Comparison of ENCODE assay signal across 26 mouse cellular contexts in the genomic region with DNA sequence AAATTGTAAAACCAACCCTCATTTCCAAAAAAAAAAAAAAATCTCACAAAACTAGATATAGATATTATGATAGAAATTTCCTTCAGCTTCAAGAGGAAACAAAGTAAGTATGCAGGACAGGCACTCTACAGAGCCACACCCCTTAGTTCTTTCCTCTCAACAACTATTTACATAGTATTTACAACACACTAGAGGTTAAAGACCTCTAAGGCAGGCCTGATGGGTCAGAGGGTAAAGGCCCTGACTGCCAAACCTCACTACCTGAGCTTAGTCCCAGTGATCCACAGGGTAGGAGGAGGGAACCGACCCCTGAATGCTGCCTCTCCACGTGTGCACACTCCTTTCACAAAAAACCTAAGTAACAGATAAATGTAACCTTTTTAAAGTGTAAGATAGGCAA. TPM values are rescaled to one million over a fixed set of nuclear protein-coding genes. Genes with fewer than 3 reads are reported as not detected.
DNase-seq lines count a peak whose midpoint lies in the region; ATAC-seq and TF ChIP-seq lines count a peak whose summit lies in the region.
"Had no signal": no experiment of that assay in that cellular context is flagged by ENCODE, and none has a peak within 500 bp of the region (broad histone marks: within the 10 kb centered on the region; RNA-seq: fewer than 3 reads in every experiment).

No protein-coding gene starts in this region.

- H3K27ac ChIP-seq in liver, embryonic 16.5 days (ENCODE audit: low read length): no peak overlapping the region
- no peak overlapping the region for H3K27ac ChIP-seq in liver, embryonic 12.5 days
- H3K27ac ChIP-seq in ES-E14 (ENCODE audit: insufficient read depth, low read depth, low read length, poor library complexity, severe bottlenecking): no peak overlapping the region
- no peak overlapping the region for H3K27ac ChIP-seq in heart, adult 2 months
- H3K27ac ChIP-seq: embryonic facial prominence, embryonic 15.5 days; forebrain, embryonic 10.5 days; gastrocnemius, adult 2 months; heart, embryonic 15.5 days; hindbrain, embryonic 13.5 days; hindbrain, postnatal 0 days had no signal

- no peak for TF ChIP-seq POLR2A in heart, adult 2 months (IDR thresholded peaks at IDR 0.05; ENCODE audit: insufficient read depth, low read depth, low read length)

- intact Hi-C loops in heart, adult 2 months (cut with DNase I): no loop called here

- H3K27me3 ChIP-seq in liver, embryonic 16.5 days (ENCODE audit: control insufficient read depth, insufficient read depth, low read depth, low read length): no peaks in the 10 kb centered on the region
- H3K27me3 ChIP-seq in liver, embryonic 12.5 days (replicated peaks): peaks cover 16% of the 10 kb centered on the region
- H3K27me3 ChIP-seq in heart, adult 2 months (ENCODE audit: control insufficient read depth, insufficient read depth, low read length): no peaks in the 10 kb centered on the region
- H3K27me3 ChIP-seq: embryonic facial prominence, embryonic 15.5 days; heart, embryonic 15.5 days; hindbrain, embryonic 13.5 days; Patski had no signal

- WGBS in liver, embryonic 16.5 days (ENCODE audit: insufficient replicate concordance): 33% methylated on average over 2 of the region's 2 CpGs
- 27% methylated on average over 2 of the region's 2 CpGs for WGBS in liver, embryonic 12.5 days (ENCODE audit: insufficient replicate concordance)
- WGBS in large intestine, adult 2 months: 16% methylated on average over 2 of the region's 2 CpGs
- 57% methylated on average over 2 of the region's 2 CpGs for WGBS in heart, adult 2 months

- DNase-seq in ES-E14 (ENCODE audit: low read depth, low spot score): peak; percentile 24
- DNase-seq in large intestine, adult 2 months (ENCODE audit: low read depth, low spot score): peak; percentile 50
- no peak for DNase-seq in heart, adult 2 months
- DNase-seq in ovary, postnatal 10 days (ENCODE audit: low spot score): no peak
- DNase-seq: adrenal gland, postnatal 10 days; cerebellum, adult 11 months; cerebellum, adult 8-10 months; cerebellum, postnatal 14 days; embryo, embryonic 11 days; gastrocnemius, adult 2 months; gastrocnemius, postnatal 25 days; heart, postnatal 14 days had no signal

- H3K9ac ChIP-seq in liver, embryonic 16.5 days (ENCODE audit: low read depth, low read length): no peak overlapping the region
- H3K9ac ChIP-seq in liver, embryonic 12.5 days: no peak overlapping the region
- no peak overlapping the region for H3K9ac ChIP-seq in ES-E14 (ENCODE audit: insufficient read depth, low read depth, low read length, poor library complexity, severe bottlenecking)
- H3K9ac ChIP-seq in heart, adult 2 months (ENCODE audit: low read depth, low read length): no peak overlapping the region
- H3K9ac ChIP-seq: embryonic facial prominence, embryonic 15.5 days; heart, embryonic 15.5 days; hindbrain, embryonic 13.5 days had no signal

- H3K4me2 ChIP-seq in liver, embryonic 16.5 days (ENCODE audit: low read depth, low read length): no peak overlapping the region
- H3K4me2 ChIP-seq in liver, embryonic 12.5 days: no peak overlapping the region
- H3K4me2 ChIP-seq: embryonic facial prominence, embryonic 15.5 days; heart, embryonic 11.5 days; heart, embryonic 15.5 days; hindbrain, embryonic 13.5 days had no signal

- no peak for TF ChIP-seq CTCF in heart, adult 2 months (IDR thresholded peaks at IDR 0.05)

- H3K4me1 ChIP-seq in liver, embryonic 16.5 days (ENCODE audit: control insufficient read depth, low read depth, low read length): peaks cover 5% of the 10 kb centered on the region
- H3K4me1 ChIP-seq in liver, embryonic 12.5 days: peaks cover 8% of the 10 kb centered on the region
- peaks cover 0 to 10% of the 10 kb centered on the region in 2 experiments; a peak in 1 of 4 replicates for H3K4me1 ChIP-seq in ES-E14 (ENCODE audit: control insufficient read depth in 2 of 2, insufficient read depth in 2 of 2, low read length in 2 of 2, poor library complexity in 1 of 2)
- no peaks in the 10 kb centered on the region for H3K4me1 ChIP-seq in heart, adult 2 months (ENCODE audit: control insufficient read depth, insufficient read depth, low read length)
- H3K4me1 ChIP-seq: hindbrain, embryonic 13.5 days had no signal

- no peaks in the 10 kb centered on the region for H3K9me3 ChIP-seq in liver, embryonic 16.5 days (replicated peaks; ENCODE audit: control insufficient read depth, low read length)
- H3K9me3 ChIP-seq in liver, embryonic 12.5 days (replicated peaks): no peaks in the 10 kb centered on the region
- no peaks in the 10 kb centered on the region for H3K9me3 ChIP-seq in ES-E14 (ENCODE audit: control insufficient read depth, insufficient read depth, low read depth, low read length)
- H3K9me3 ChIP-seq: embryonic facial prominence, embryonic 15.5 days; forebrain, embryonic 10.5 days; heart, embryonic 15.5 days; hindbrain, embryonic 13.5 days had no signal

- no peak overlapping the region for H3K4me3 ChIP-seq in liver, embryonic 16.5 days (ENCODE audit: low read depth, low read length)
- H3K4me3 ChIP-seq in liver, embryonic 12.5 days: no peak overlapping the region
- 0 out of 4 replicates have a peak overlapping the region, but pooled peaks of 1 of the 2 experiments have one; percentile 6 for H3K4me3 ChIP-seq in ES-E14 (ENCODE audit: insufficient read depth in 1 of 2, low read depth in 1 of 2, low read length in 2 of 2, poor library complexity in 1 of 2, severe bottlenecking in 1 of 2)
- no peak overlapping the region for H3K4me3 ChIP-seq in heart, adult 2 months
- H3K4me3 ChIP-seq: embryonic facial prominence, embryonic 15.5 days; erythroblast, embryonic 14.5 days; forebrain, embryonic 10.5 days; gastrocnemius, adult 2 months; heart, embryonic 15.5 days; hindbrain, embryonic 13.5 days had no signal

- peak; percentile 25 for ATAC-seq in liver, embryonic 16.5 days (ENCODE audit: low read depth)
- ATAC-seq in liver, embryonic 12.5 days: no peak
- ATAC-seq: forebrain, embryonic 14.5 days; hindbrain, postnatal 0 days; Patski had no signal

- H3K36me3 ChIP-seq in liver, embryonic 16.5 days (ENCODE audit: control insufficient read depth, insufficient read depth): no peaks in the 10 kb centered on the region
- no peaks in the 10 kb centered on the region for H3K36me3 ChIP-seq in liver, embryonic 12.5 days
- H3K36me3 ChIP-seq in ES-E14 (ENCODE audit: control insufficient read depth, insufficient read depth, low read length, poor library complexity, severe bottlenecking): no peaks in the 10 kb centered on the region
- no peaks in the 10 kb centered on the region for H3K36me3 ChIP-seq in heart, adult 2 months (ENCODE audit: control insufficient read depth, insufficient read depth, low read length)
- H3K36me3 ChIP-seq: embryonic facial prominence, embryonic 15.5 days; forebrain, embryonic 10.5 days; heart, embryonic 15.5 days; hindbrain, embryonic 13.5 days had no signal

- H3K79me2 ChIP-seq in heart, adult 2 months (replicated peaks; ENCODE audit: control insufficient read depth, insufficient read depth, low read length): no peaks in the 10 kb centered on the region

- in situ Hi-C loops in ES-E14 (cut with MboI; ENCODE audit: low sequenced_read_pairs in 2 of 2, unreplicated experiment in 2 of 2): loop anchor here in 1 of 2 experiments (10.0 kb wide), 1 partner anchor 118 kb away; the partner anchor contains the start of gene Mertk

- TF ChIP-seq EP300 in heart, adult 2 months (IDR thresholded peaks at IDR 0.05; ENCODE audit: insufficient read depth, low read depth, low read length): no peak

TF ChIP-seq in ES-E14, 5 proteins besides CTCF, POLR2A, EP300 and RAD21:
- TF ChIP-seq MAFK (IDR thresholded peaks at IDR 0.05; ENCODE audit: insufficient read depth, low read depth, low read length) (no peak), HCFC1 (IDR thresholded peaks at IDR 0.05; ENCODE audit: borderline replicate concordance, insufficient read depth, low read length) (no peak), CHD2 (IDR thresholded peaks at IDR 0.05; ENCODE audit: low read depth, low read length) (no peak)

RNA-seq across cellular contexts. Expression of gene Tmem87b, which starts 5.2 kb away (rescaled TPM):
- 9.3 and 10.5 TPM in 2 replicates for polyA plus RNA-seq in liver, embryonic 16.5 days (2015; fragmentation: Nextera tagmentation; extraction: Ambion mirVana)
- 9.5 and 9.9 TPM in 2 replicates for polyA plus RNA-seq in liver, embryonic 12.5 days (2016; fragmentation: Nextera tagmentation; extraction: Ambion mirVana)
- total RNA-seq in ES-E14 (2012; rRNA removed): 19.4 and 25.6 TPM in 2 replicates
- polyA plus RNA-seq in large intestine, adult 2 months (2012; rRNA removed): 15.4 and 21.5 TPM in 2 replicates
- 10 to 100 TPM; 20.8 to 21.6 TPM for total RNA-seq in heart, adult 2 months (2021)
- 9.5 and 19.5 TPM in 2 replicates for polyA plus RNA-seq in heart, adult 2 months (2012; rRNA removed)

RNA-seq across cellular contexts. Expression of gene Fbln7, which starts 50.0 kb away (rescaled TPM):
- polyA plus RNA-seq in liver, embryonic 16.5 days (2015; fragmentation: Nextera tagmentation; extraction: Ambion mirVana): 0.21 and 0.42 TPM in 2 replicates
- 0.38 and 0.53 TPM in 2 replicates for polyA plus RNA-seq in liver, embryonic 12.5 days (2016; fragmentation: Nextera tagmentation; extraction: Ambion mirVana)
- 0.21 and 0.22 TPM in 2 replicates for total RNA-seq in ES-E14 (2012; rRNA removed)
- 3.0 and 3.6 TPM in 2 replicates for polyA plus RNA-seq in large intestine, adult 2 months (2012; rRNA removed)
- total RNA-seq in heart, adult 2 months (2021): under 1 TPM; 0.50 to 0.61 TPM
- 0.61 and 1.3 TPM in 2 replicates for polyA plus RNA-seq in heart, adult 2 months (2012; rRNA removed)
- total RNA-seq: common myeloid progenitor, adult 5-6 weeks; granulocyte monocyte progenitor cell, adult 5-6 weeks; hematopoietic stem cell, adult 5-6 weeks had no signal
- polyA plus RNA-seq: erythroblast, embryonic 14.5 days had no signal

Comparison
In these comparisons a context has a peak if more than half of its experiments do, and no peak if none do; other contexts are left out.
1. DNase-seq: peak in ES-E14 (single experiment) and large intestine, adult 2 months (single experiment); none in heart, adult 2 months (0 of 2) and ovary, postnatal 10 days (single experiment).